Mouse (Mus musculus) forebrain, embryonic 10.5 days (tissue): ENCODE measurements around the gene Tubgcp2. TPM values are rescaled to one million over a fixed set of nuclear protein-coding genes. Genes with fewer than 3 reads are reported as not detected.
A peak's percentile ranks its signal among the peaks of the same experiment; 100 is the strongest.

Experiments
- DNase-seq: peaks from one replicate; pipeline ENCODE4 v3.0.0-alpha.2; 2017; ENCODE audit warnings: low spot score; ENCODE audit errors: extremely low spot score
- H3K27ac ChIP-seq: fragments of 300-500 bp; sonication (generic); 2 replicates; pipeline ENCODE4 v1.5.1; 2016; ENCODE audit warnings: mild to moderate bottlenecking
- H3K27me3 ChIP-seq: fragments of 300-500 bp; sonication (generic); 2 replicates; pipeline ENCODE4 v1.6.1; 2016; ENCODE audit warnings: mild to moderate bottlenecking; ENCODE audit not compliant: poor library complexity, severe bottlenecking
- H3K36me3 ChIP-seq: fragments of 300-500 bp; sonication (generic); replicated peaks from 2 replicates; pipeline ENCODE4 v1.6.1; 2016; ENCODE audit warnings: mild to moderate bottlenecking, moderate library complexity
- H3K4me1 ChIP-seq: fragments of 300-500 bp; sonication (generic); 2 replicates; pipeline ENCODE4 v1.6.1; 2016
- H3K4me3 ChIP-seq: fragments of 300-500 bp; sonication (generic); 2 replicates; pipeline ENCODE4 v1.5.1; 2016; ENCODE audit warnings: mild to moderate bottlenecking, moderate library complexity
- H3K9me3 ChIP-seq: fragments of 300-500 bp; sonication (generic); 2 replicates; pipeline ENCODE4 v1.6.1; 2016; ENCODE audit warnings: mild to moderate bottlenecking, moderate library complexity
- WGBS: fragments of 180-500 bp; shearing (Covaris S2); methylation state at CpG from one replicate; pipeline ENCODE4 v1.1.7; 2016; 5-methylcytosine and 5-hydroxymethylcytosine counted together
- polyA plus RNA-seq: library from polyadenylated mRNA; unstranded; fragments of >200 nt; fragmentation: Nextera tagmentation; extraction: Ambion mirVana; gene quantifications from 2 replicates; pipeline ENCODE4 v1.2.1, GENCODE M21; 2016

The Tubgcp2 gene
- polyA plus RNA-seq: 80.6 and 81.1 TPM in 2 replicates

DNA sequence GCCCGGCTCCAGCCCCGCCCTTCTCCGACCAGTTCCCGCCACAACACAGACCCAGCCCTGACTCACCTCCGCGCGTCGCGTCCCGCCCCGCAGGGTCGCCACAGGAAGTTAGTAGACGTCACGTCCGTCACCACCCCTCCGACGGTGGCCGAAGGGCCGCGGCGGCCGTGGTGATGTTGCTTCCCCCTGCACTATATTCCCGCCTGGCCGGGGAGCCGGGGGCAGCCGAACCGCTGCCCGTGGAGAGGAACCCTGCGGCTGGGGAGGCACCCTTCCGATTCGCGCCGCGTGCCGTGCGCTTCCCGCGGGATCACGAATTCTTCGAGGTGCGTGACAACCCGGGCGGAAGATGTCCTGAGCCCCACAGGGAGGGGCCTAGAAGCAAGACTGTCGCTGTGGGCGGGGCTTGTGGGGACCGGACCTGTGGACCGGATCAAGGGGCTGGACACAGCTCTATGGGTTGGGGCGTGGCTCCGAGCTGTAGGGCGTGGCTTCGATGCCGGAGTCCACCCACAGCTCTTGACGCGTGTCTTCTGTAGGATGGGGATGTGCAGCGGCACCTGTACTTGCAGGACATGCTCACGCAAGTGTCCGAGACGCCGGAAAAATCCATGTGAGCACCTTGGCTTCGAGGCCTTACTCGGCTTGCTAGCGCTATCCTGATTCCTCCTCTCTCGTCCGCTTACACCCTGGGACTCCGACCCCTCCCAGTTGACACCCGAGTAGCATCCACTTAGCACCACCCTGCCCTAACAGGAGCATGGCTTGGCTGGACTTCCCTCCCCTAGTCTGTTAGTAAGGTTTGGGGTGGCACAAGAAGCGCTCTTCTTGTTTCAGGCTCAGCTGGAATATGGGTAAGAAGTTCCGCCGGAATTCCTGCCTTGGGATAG is at the start of gene Tubgcp2, which contains the start of gene Zfp511:
Gene Tubgcp2 (minus strand): TSS at position 389 of the 890 bp plus-strand sequence.
Gene Zfp511 (plus strand): TSS at position 111 of the 890 bp plus-strand sequence.
- Histone ChIP-seq H3K9me3 (no peaks in the 10 kb centered on the region), H3K27me3 (peaks cover 23% of the 10 kb centered on the region), H3K36me3 (peaks cover 61% of the 10 kb centered on the region), H3K27ac (peak within 1 kb of the TSS; percentile 96), H3K4me3 (peak within 1 kb of the TSS; percentile 87), H3K4me1 (peaks cover 32% of the 10 kb centered on the region)
- DNase-seq: peak; percentile 96
- WGBS: 2% methylated on average over 69 of the region's 69 CpGs

DNA sequence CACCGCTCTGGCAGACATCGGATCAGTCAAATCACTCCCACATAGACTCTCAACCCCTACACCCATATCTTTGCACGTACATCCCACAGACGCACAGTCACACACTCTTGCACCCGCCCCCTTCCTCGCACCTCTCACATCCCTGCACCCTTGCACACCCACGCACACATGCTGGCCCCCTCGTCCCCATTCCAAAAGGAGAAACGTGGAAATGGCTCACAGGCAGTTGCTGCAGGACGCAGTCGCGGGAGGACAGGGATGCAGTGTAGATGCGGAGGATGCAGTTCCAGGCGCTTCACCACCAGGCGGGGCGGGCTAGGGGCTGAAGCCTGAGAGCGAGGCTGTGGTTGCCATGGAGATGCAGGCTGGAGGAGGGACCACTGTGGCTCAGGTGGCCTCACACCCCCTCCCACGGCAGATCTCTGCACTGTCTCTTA is 45.8 kb upstream of the Tubgcp2 start, which contains the start of gene Caly:
Gene Caly (minus strand): TSS at position 307 of the 437 bp plus-strand sequence.
- peaks cover 39% of the 10 kb centered on the region for H3K4me1 ChIP-seq
- H3K36me3 ChIP-seq: no peaks in the 10 kb centered on the region
- peaks cover 49% of the 10 kb centered on the region for H3K27me3 ChIP-seq
- peak within 1 kb of the TSS; percentile 49 for H3K4me3 ChIP-seq
- WGBS: 7% methylated on average over 18 of the region's 18 CpGs
- DNase-seq: peak; percentile 79
- H3K27ac ChIP-seq: no peak within 1 kb of the TSS
- no peaks in the 10 kb centered on the region for H3K9me3 ChIP-seq

DNA sequence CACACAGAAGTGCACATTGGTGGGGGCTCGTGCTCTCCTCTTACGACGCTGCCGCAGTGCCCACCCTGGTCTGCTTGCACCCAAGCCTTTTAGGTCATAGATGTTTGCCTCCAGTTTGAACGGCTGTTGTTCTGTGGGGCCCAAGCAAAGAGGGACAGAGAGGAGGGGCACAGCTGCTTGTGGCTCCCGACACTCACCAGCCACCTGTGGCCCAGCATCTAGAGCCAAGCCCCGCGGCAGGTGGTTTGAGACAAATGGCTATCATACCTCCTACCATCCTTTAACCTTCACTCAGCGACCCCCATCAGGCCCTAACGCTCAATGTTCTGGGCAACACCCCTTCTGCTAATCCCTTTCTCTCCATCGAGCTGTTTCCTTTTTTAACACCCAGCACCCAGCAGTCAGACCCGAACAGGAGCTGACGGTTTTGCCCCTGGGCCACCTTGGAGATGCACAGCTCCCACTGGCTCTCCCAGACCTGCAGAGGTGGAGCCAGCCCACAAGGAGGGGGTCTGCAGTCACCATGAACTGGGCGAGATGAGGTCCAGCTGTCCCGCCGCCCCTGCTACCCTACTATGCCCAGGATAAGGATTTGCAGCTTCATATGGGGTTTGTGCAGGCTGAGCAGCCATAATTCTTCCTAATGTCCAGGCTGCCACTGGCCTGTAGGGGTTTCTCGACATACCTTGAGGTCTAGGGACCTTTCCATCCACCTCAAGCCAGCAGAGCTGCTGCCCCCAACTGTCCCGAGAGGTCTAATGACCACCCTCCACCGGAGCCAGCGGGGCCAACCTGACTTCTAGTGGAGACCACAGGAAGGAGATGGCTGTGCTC is 45.2 kb upstream of the Tubgcp2 start:
- WGBS: 13% methylated on average over 20 of the region's 20 CpGs
- no peak for DNase-seq
- H3K4me1 ChIP-seq: peaks cover 36% of the 10 kb centered on the region
- H3K9me3 ChIP-seq: no peaks in the 10 kb centered on the region
- H3K4me3 ChIP-seq: peak overlapping the region; percentile 49
- H3K36me3 ChIP-seq: no peaks in the 10 kb centered on the region
- peaks cover 49% of the 10 kb centered on the region for H3K27me3 ChIP-seq
- no peak overlapping the region for H3K27ac ChIP-seq

DNA sequence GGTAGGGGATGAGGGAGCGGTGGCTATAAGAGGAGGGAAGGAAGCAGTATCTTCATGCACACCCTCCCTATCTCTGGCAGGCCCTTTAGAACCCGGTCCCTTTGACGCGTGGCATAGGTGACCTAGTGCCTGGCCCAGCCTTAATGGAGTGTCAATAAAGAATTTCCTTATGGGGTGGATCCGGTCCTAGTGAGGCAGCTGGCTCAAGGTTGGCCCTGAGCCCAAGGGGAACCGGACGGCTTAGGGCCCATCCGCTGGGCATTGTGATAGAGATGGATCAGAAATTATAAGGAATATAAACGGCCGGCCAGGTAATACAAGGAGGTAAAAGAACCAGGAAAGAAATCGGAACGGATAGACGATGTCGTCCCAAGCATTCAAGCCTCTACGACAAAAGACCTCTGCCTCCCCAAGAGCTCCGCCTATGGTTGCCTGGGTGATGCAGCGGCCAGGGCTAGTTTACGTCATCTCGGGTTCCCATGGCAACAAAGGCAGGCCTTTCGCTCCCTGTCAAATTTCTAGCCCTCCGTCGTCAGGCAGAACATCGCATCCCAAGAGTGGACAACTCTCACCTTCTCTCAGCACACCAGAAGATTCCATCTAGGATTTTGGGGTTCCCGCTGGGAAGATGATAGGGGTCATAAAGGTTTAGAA is 44.2 kb upstream of the Tubgcp2 start:
- Histone ChIP-seq H3K9me3 (no peaks in the 10 kb centered on the region), H3K4me3 (peak overlapping the region; percentile 49), H3K27me3 (peaks cover 56% of the 10 kb centered on the region), H3K36me3 (no peaks in the 10 kb centered on the region), H3K4me1 (peaks cover 36% of the 10 kb centered on the region), H3K27ac (peak overlapping the region; percentile 79)
- 4% methylated on average over 24 of the region's 24 CpGs for WGBS
- DNase-seq: peak; percentile 89

- H3K27ac ChIP-seq: no peak overlapping the region
These were observed 42.2 kb upstream of the Tubgcp2 start for GRCm38 (mm10) chr7:140078711-140079110.

DNA sequence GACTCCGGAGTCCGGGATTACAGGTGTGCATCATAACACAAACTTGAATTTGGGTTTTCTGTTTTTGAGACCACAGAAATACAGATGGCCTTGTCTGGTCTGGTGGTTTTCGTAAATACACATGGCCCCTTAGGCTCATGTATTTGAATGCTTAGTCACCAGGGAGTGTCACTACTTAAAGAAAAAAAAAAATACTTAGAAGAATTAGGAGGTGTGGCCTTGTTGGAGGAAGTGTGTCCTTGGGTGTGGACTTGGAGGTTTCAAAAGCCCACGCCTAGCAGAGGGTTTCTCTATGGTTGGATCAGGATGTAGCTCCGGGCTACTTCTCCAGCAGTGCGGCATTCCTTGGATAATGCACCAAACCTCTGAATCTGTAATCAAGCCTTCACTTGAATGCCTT is 41.2 kb upstream of the Tubgcp2 start:
- WGBS: 84% methylated on average over 6 of the region's 6 CpGs
- Histone ChIP-seq H3K27me3 (peaks cover 61% of the 10 kb centered on the region), H3K4me3 (no peak overlapping the region), H3K27ac (no peak overlapping the region), H3K4me1 (peaks cover 33% of the 10 kb centered on the region), H3K9me3 (no peaks in the 10 kb centered on the region), H3K36me3 (no peaks in the 10 kb centered on the region)
- DNase-seq: no peak

More at GRCm38 (mm10) chr7:140078711-140079110, 42.2 kb upstream of the Tubgcp2 start:
- Histone ChIP-seq H3K27me3 (peaks cover 59% of the 10 kb centered on the region), H3K9me3 (no peaks in the 10 kb centered on the region), H3K4me3 (no peak overlapping the region), H3K36me3 (no peaks in the 10 kb centered on the region), H3K4me1 (peaks cover 36% of the 10 kb centered on the region)
- peak; percentile 77 for DNase-seq
- WGBS: 6% methylated on average over 5 of the region's 5 CpGs

DNA sequence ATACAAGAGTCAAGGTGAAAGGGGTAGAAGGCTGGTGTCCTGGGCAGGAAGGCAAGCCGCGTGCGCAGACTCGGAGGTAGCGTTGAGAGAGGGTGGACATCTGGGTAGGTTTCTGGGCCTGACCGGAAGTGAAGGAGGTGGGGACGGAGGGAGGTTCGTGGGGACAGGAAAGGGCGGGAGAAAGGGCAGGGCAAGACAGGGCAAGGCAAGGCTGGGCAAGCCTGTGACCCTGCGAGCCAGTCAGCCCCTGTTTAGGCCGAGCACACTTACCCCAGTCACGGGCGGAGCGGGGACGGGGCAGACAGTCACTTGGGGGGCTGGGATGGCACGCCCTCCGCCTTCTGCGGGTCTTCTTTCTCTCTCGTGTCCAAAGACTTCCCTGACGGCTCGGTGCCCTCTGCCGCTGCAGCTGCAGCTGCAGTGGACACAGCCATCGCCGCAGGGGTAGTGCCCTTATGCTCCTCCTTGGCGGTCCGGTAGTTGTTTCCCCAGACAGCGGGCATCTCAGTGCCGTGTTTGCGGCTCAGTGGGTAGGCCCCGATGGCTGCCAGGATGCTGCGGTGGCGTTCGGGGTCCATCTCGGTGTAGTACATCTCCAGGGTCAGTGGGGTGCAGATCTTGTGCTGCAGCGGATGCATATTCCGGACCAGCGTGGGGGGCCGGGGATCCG is 33.7 kb upstream of the Tubgcp2 start:
- H3K4me3 ChIP-seq: peak overlapping the region; percentile 42
- H3K27me3 ChIP-seq: peaks cover 88% of the 10 kb centered on the region
- no peak for DNase-seq
- H3K27ac ChIP-seq: peak overlapping the region; percentile 65
- H3K4me1 ChIP-seq: peaks cover 10% of the 10 kb centered on the region
- WGBS: 28% methylated on average over 39 of the region's 39 CpGs
- H3K36me3 ChIP-seq: no peaks in the 10 kb centered on the region
- H3K9me3 ChIP-seq: no peaks in the 10 kb centered on the region

DNA sequence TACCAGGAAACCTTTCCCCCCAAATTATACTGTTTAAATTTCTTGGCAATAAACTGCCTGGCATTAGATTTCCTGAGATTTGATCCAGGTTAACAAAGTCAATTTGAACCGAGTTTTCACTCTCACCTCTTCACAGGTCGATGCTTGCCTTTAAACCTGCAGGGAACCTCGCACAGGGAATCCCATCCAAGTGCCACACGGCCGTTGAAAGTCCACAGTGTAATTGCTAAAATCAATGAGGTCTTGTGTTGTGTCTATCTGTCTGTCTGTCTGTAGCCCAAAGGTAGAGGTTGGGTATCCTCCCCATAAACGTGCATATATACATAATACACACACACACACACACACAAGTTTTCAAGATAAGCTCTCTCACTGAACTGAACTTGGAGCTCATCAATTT is 30.9 kb upstream of the Tubgcp2 start:
- Histone ChIP-seq H3K27me3 (peaks cover 98% of the 10 kb centered on the region), H3K27ac (no peak overlapping the region), H3K4me3 (no peak overlapping the region), H3K4me1 (peaks cover 28% of the 10 kb centered on the region), H3K9me3 (no peaks in the 10 kb centered on the region), H3K36me3 (no peaks in the 10 kb centered on the region)
- WGBS: 76% methylated on average over 6 of the region's 6 CpGs
- DNase-seq: no peak

DNA sequence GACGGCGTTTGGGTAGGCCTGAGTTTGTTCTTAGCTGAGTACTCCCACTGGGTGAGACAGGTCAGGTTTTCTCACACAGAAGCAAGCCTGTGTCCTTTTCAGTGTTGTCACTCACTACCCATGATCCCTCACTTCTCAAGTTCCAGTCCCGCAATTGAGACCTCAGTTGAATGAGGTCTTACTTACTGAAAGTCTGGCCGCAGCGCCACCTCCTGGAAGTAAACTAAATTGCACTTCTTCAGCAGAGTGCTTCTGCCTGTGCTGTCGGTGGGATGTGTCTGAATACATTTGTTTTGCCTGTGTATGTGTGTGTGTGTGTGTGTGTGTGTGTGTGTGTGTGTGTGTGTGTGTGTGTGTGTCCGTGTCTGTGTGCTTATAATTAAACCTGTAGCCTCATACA is 26.6 kb upstream of the Tubgcp2 start:
- peak; percentile 74 for DNase-seq
- Histone ChIP-seq H3K4me3 (no peak overlapping the region), H3K27me3 (peaks cover 100% of the 10 kb centered on the region), H3K27ac (no peak overlapping the region), H3K4me1 (peaks cover 62% of the 10 kb centered on the region), H3K9me3 (no peaks in the 10 kb centered on the region), H3K36me3 (no peaks in the 10 kb centered on the region)
- WGBS: 17% methylated on average over 7 of the region's 7 CpGs

- DNase-seq: no peak
- WGBS: 10% methylated on average over 11 of the region's 11 CpGs
- Histone ChIP-seq H3K27ac (peak overlapping the region; percentile 88), H3K4me1 (peaks cover 70% of the 10 kb centered on the region), H3K36me3 (no peaks in the 10 kb centered on the region), H3K4me3 (peak overlapping the region; percentile 54), H3K9me3 (no peaks in the 10 kb centered on the region), H3K27me3 (peaks cover 100% of the 10 kb centered on the region)
These were observed 25.8 kb upstream of the Tubgcp2 start for GRCm38 (mm10) chr7:140062307-140062706.

DNA sequence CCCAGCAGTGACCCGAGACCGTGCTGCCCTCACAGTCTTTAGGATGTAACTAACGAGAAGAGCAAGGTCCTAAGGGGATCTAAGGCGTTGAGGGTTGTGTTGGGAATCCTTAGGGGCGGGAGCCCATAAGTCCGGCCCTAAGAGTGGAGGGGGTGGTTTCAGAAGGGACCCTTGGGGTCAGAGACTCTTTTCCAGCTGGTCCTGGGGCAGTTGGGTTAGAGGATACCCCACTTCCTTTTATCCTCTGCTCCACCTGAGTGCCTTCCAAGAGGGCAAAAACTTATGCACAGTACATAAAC is 25.3 kb upstream of the Tubgcp2 start:
- DNase-seq: no peak
- Histone ChIP-seq H3K4me1 (peaks cover 76% of the 10 kb centered on the region), H3K27ac (peak overlapping the region; percentile 88), H3K4me3 (peak overlapping the region; percentile 54), H3K27me3 (peaks cover 100% of the 10 kb centered on the region), H3K9me3 (no peaks in the 10 kb centered on the region), H3K36me3 (no peaks in the 10 kb centered on the region)
- WGBS: 0% methylated on average over 6 of the region's 6 CpGs
